Mouse (Mus musculus): ENCODE data around the gene Tmem14a. TPM values are rescaled to one million over a fixed set of nuclear protein-coding genes. Genes with fewer than 3 reads are reported as not detected.

Gene Tmem14a
- 2.6 and 3.2 TPM in 2 replicates for polyA plus RNA-seq (2012; rRNA removed)

DNA sequence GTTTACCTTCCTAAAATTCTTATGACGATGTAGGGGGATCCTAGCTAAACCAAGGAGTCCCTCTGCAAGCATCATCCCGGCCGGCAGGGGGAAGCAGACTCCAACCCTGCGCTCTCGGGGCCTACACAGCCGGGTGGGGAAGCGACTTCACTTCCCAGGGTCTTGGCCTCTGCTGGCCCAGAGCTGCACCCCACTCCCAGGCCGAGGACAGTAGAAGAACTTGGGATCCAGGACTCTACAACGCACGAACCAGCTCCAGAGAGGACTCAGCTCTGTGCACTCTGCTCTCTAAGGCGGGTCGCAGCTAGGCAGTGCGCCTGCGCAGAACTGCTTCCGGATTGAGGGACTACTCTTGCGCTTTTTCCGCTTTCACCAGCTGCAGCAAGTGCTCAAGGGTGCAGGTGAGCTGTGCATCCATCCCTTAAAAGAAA, at the start of gene Tmem14a:
Gene Tmem14a, plus strand, starts transcription at position 87 of the 431 bp plus-strand sequence.

DNA sequence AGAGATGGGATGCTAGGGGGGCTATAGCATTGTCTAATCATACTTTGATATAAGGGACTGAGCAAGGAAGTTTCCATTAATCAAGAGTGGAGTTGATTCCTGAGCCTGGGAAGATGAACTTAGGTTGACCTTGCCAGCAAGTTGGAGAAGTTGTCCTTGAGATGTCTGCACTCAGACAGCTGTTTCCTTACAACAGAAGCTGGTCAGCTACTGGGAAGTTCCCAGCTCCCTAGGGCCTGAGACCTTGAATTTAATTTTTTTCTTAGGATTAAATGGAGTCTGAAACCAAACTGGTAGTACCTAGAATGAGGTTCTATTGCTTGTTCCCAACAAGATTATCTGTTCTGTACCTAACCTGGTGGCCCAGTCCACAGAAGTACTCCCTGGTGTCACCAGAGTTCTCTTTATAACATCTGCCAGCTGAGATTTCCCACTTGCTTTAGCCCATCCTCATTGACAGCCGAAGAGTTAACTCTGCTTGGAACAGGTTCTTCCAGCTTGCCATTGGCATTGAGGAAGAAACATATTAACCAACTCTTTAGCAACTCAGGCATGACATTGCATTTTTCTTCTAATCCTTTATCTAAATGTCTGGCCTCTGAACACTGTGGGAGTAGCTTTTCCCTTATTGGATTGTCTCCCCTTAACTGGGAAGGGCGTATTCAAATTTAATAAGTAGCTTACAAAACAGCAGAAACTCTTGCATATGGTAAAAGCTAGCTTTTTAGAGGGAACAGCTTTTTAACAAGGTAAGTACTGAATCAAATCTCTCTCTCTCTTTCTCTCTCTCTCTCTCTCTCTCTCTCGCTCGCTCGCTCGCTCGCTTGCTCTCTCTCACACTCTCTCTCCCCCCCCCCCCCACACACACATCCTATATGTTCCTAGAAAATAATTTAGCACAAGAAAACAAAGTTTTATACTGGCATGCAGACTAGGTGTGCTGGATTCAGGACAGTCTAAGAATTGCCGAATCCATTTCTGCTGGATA, 21.8 kb downstream of the Tmem14a start, which contains the start of gene Gsta3:
Gene Gsta3, plus strand, starts transcription at position 679 of the 988 bp plus-strand sequence.

Other genes starting within 250 kb of the Tmem14a start
- gene Tram2, start 139.3 kb upstream of the Tmem14a start, polyA plus RNA-seq (2012; rRNA removed): 1.2 TPM in 2 replicates
- 45.7 and 54.7 TPM in 2 replicates for gene Gsta3, start 22.0 kb downstream of the Tmem14a start, polyA plus RNA-seq (2012; rRNA removed)
- gene Khdc1a, start 131.1 kb downstream of the Tmem14a start, polyA plus RNA-seq (2012; rRNA removed): not detected in 2 replicates
- not detected in 2 replicates for gene Khdc1c, start 149.8 kb downstream of the Tmem14a start, polyA plus RNA-seq (2012; rRNA removed)
- not detected in 2 replicates for gene Khdc1b, start 165.0 kb downstream of the Tmem14a start, polyA plus RNA-seq (2012; rRNA removed)

Measured in liver, embryonic 14 days (tissue).